ENCODE assay signal across 8 mouse cellular contexts in genomic region chr15:61395296-61395826, GRCm38 (mm10).
DNase-seq lines count a peak whose midpoint lies in the region; ATAC-seq lines count a peak whose summit lies in the region.

No protein-coding gene starts in this region.

- peaks cover 14% of the 10 kb centered on the region for H3K4me1 ChIP-seq in forebrain, embryonic 13.5 days
- H3K4me1 ChIP-seq in hindbrain, embryonic 12.5 days, result peaks cover 9% of the 10 kb centered on the region
- H3K4me1 ChIP-seq in limb, embryonic 10.5 days, result peaks cover 11% of the 10 kb centered on the region
- H3K4me1 ChIP-seq in neural tube, embryonic 11.5 days (ENCODE audit: control insufficient read depth, insufficient read depth, low read length), result peaks cover 8% of the 10 kb centered on the region; the same call in 1 of the 2 replicates

- H3K4me2 ChIP-seq in forebrain, embryonic 13.5 days, result no peak overlapping the region
- no peak overlapping the region; the same call in 1 of the 2 replicates for H3K4me2 ChIP-seq in hindbrain, embryonic 12.5 days (replicated peaks)
- H3K4me2 ChIP-seq in neural tube, embryonic 11.5 days (ENCODE audit: low read depth), result no peak overlapping the region

- no peaks in the 10 kb centered on the region for H3K36me3 ChIP-seq in forebrain, embryonic 13.5 days (ENCODE audit: poor library complexity, severe bottlenecking)
- no peaks in the 10 kb centered on the region for H3K36me3 ChIP-seq in hindbrain, embryonic 12.5 days
- H3K36me3 ChIP-seq in limb, embryonic 10.5 days, result no peaks in the 10 kb centered on the region
- no peaks in the 10 kb centered on the region for H3K36me3 ChIP-seq in neural tube, embryonic 11.5 days (ENCODE audit: control insufficient read depth, insufficient read depth, low read length)

- H3K27ac ChIP-seq in forebrain, embryonic 13.5 days, result no peak overlapping the region
- no peak overlapping the region for H3K27ac ChIP-seq in hindbrain, embryonic 12.5 days
- no peak overlapping the region for H3K27ac ChIP-seq in limb, embryonic 10.5 days
- no peak overlapping the region for H3K27ac ChIP-seq in neural tube, embryonic 11.5 days (ENCODE audit: low read depth, low read length)

- 14% methylated on average over 8 of the region's 8 CpGs for WGBS in forebrain, embryonic 13.5 days
- WGBS in hindbrain, embryonic 12.5 days, result 11% methylated on average over 8 of the region's 8 CpGs
- 24% methylated on average over 8 of the region's 8 CpGs for WGBS in limb, embryonic 10.5 days
- WGBS in neural tube, embryonic 11.5 days, result 26% methylated on average over 8 of the region's 8 CpGs

- H3K27me3 ChIP-seq in forebrain, embryonic 13.5 days, result no peaks in the 10 kb centered on the region
- no peaks in the 10 kb centered on the region for H3K27me3 ChIP-seq in hindbrain, embryonic 12.5 days
- H3K27me3 ChIP-seq in limb, embryonic 10.5 days (ENCODE audit: low read depth, poor library complexity, severe bottlenecking), result no peaks in the 10 kb centered on the region
- H3K27me3 ChIP-seq in neural tube, embryonic 11.5 days (ENCODE audit: control insufficient read depth, insufficient read depth, low read length), result no peaks in the 10 kb centered on the region

- ATAC-seq in forebrain, embryonic 13.5 days, result peak; percentile 88
- peak; percentile 88 for ATAC-seq in hindbrain, embryonic 12.5 days (ENCODE audit: low FRiP score)
- ATAC-seq in neural tube, embryonic 11.5 days (ENCODE audit: insufficient read depth, low FRiP score, low TSS enrichment), result peak; percentile 73
- ATAC-seq in megakaryocyte progenitor cell, adult 5-6 weeks (replicated peaks; ENCODE audit: poor library complexity), result no peak

- H3K9me3 ChIP-seq in forebrain, embryonic 13.5 days (replicated peaks), result no peaks in the 10 kb centered on the region
- no peaks in the 10 kb centered on the region for H3K9me3 ChIP-seq in hindbrain, embryonic 12.5 days (replicated peaks)
- H3K9me3 ChIP-seq in limb, embryonic 10.5 days (replicated peaks), result no peaks in the 10 kb centered on the region
- no peaks in the 10 kb centered on the region for H3K9me3 ChIP-seq in neural tube, embryonic 11.5 days (ENCODE audit: control insufficient read depth, low read length)

- no peak overlapping the region for H3K4me3 ChIP-seq in forebrain, embryonic 13.5 days
- H3K4me3 ChIP-seq in hindbrain, embryonic 12.5 days, result no peak overlapping the region
- no peak overlapping the region for H3K4me3 ChIP-seq in limb, embryonic 10.5 days
- H3K4me3 ChIP-seq in neural tube, embryonic 11.5 days (ENCODE audit: low read depth, low read length), result no peak overlapping the region

- peak; percentile 5 for DNase-seq in left cerebral cortex, adult 11 months (ENCODE audit: low spot score)
- no peak for DNase-seq in left cerebral cortex, postnatal 36 days (ENCODE audit: low spot score in 2 of 2)
- peak; percentile 30 for DNase-seq in limb, embryonic 10.5 days (ENCODE audit: low spot score)
- DNase-seq in neural tube, embryonic 11.5 days (ENCODE audit: low spot score), result peak; percentile 52
- DNase-seq in cerebellum, adult 11-12 months, result no peak

- no peak overlapping the region for H3K9ac ChIP-seq in forebrain, embryonic 13.5 days
- no peak overlapping the region for H3K9ac ChIP-seq in hindbrain, embryonic 12.5 days
- H3K9ac ChIP-seq in neural tube, embryonic 11.5 days (ENCODE audit: low read length), result no peak overlapping the region

- intact Hi-C loops in left cerebral cortex, postnatal 36 days (cut with DNase I), result loop anchor here (10.0 kb wide), 1 partner anchor 241 kb away; no protein-coding TSS in a partner anchor

Comparison
In these comparisons a context has a peak if more than half of its experiments do, and no peak if none do; other contexts are left out.
1. DNase-seq: peak in left cerebral cortex, adult 11 months (single experiment), limb, embryonic 10.5 days (single experiment) and neural tube, embryonic 11.5 days (single experiment); none in left cerebral cortex, postnatal 36 days (0 of 2) and cerebellum, adult 11-12 months (single experiment).